Mouse (Mus musculus) left cerebral cortex, adult 8-10 months (tissue): ENCODE data around the gene Daam1. TPM values are rescaled to one million over a fixed set of nuclear protein-coding genes. Genes with fewer than 3 reads are reported as not detected.

Experiments
- DNase-seq, 2 experiments: peaks; one replicate each; pipeline ENCODE4 v3.0.0; 2022; ENCODE audit warnings: low spot score in 2 of 2
- total RNA-seq, 4 experiments: library from RNA; stranded (reverse); gene quantifications; 2 replicates each; pipeline ENCODE4 v1.2.4; 2022

The Daam1 gene
- total RNA-seq, 4 experiments from 2014 or later: 49.2 to 52.6 (median 51.6) TPM

DNA sequence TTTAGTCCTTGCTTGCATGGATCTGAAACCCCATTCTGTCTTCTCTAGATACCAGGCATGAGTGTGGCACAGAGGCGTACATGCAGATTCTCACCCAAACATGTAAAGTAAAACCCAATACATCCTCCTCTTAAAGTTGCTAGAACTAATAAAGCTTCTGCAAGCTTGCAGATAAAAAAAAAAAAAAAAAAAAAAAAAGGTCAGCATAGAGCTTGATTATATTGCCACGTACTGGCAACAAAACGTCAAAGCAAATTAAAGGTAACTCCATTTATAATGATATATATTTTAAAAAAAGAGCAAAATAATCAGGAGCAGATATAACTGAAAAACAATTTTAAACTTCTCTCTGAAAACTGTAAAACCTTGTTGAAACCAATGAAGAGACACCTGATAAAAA lies 210.4 kb downstream of the Daam1 start:
- DNase-seq: no peak

Other genes with a start within 250 kb of the Daam1 start
- 10 to 100 TPM; 13.7 to 16.2 (median 14.6) TPM for gene Gpr135, start 240.0 kb downstream of the Daam1 start, total RNA-seq